Mouse (Mus musculus) liver, embryonic 11.5 days (tissue): ENCODE measurements at regions not wholly inside any gene's neighbourhood (a gene's known extent, or its start where the extent isn't known, plus 50 kb on each side); places are given as distances from the start of the nearest gene placed in this dataset.

Source experiments
- ATAC-seq: fragments of 200-750 bp; cut with Nextera tagmentation; replicated peaks from 2 replicates; pipeline ENCODE4 v1.8.0; 2017; ENCODE audit warnings: moderate number of reproducible peaks, mild to moderate bottlenecking, moderate TSS enrichment, moderate library complexity; ENCODE audit not compliant: low FRiP score
- DNase-seq: peaks from one replicate; pipeline ENCODE4 v3.0.0-alpha.2; 2017; ENCODE audit warnings: low spot score
- H3K27ac ChIP-seq: fragments of 300-500 bp; sonication (generic); 2 replicates; pipeline ENCODE4 v1.5.1; 2014; ENCODE audit warnings: mild to moderate bottlenecking, low read depth, low read length, control low read depth
- H3K27me3 ChIP-seq: fragments of 300-500 bp; sonication (generic); replicated peaks from 2 replicates; pipeline ENCODE4 v1.6.1; 2014; ENCODE audit warnings: low read length, mixed read lengths; ENCODE audit not compliant: control insufficient read depth, insufficient read depth
- H3K36me3 ChIP-seq: fragments of 300-500 bp; sonication (generic); 2 replicates; pipeline ENCODE4 v1.6.1; 2014; ENCODE audit warnings: mild to moderate bottlenecking, low read length, moderate library complexity, mixed read lengths; ENCODE audit not compliant: control insufficient read depth, insufficient read depth
- H3K4me1 ChIP-seq: fragments of 300-500 bp; sonication (generic); replicated peaks from 2 replicates; pipeline ENCODE4 v1.6.1; 2014; ENCODE audit warnings: low read length, mixed read lengths; ENCODE audit not compliant: control insufficient read depth, insufficient read depth
- H3K4me2 ChIP-seq: fragments of 300-500 bp; sonication (generic); 2 replicates; pipeline ENCODE4 v1.6.1; 2014; ENCODE audit warnings: mild to moderate bottlenecking, control low read depth, moderate library complexity
- H3K4me3 ChIP-seq: fragments of 300-500 bp; sonication (generic); 2 replicates; pipeline ENCODE4 v1.5.1; 2014; ENCODE audit warnings: low read depth, low read length, control low read depth
- H3K9ac ChIP-seq: fragments of 300-500 bp; sonication (generic); 2 replicates; pipeline ENCODE4 v1.6.1; 2014; ENCODE audit warnings: low read depth, low read length, control low read depth
- H3K9me3 ChIP-seq: fragments of 300-500 bp; sonication (generic); 2 replicates; pipeline ENCODE4 v1.6.1; 2016; ENCODE audit warnings: low read length, inconsistent platforms, mixed read lengths; ENCODE audit not compliant: control insufficient read depth
- WGBS: fragments of 180-500 bp; shearing (Covaris S2); extraction: QIAGEN DNeasy Blood & Tissue Kit; methylation state at CpG from one replicate; pipeline ENCODE4 v1.1.7; 2014; 5-methylcytosine and 5-hydroxymethylcytosine counted together

GRCm38 (mm10) chr12:99635361-99635760 lies 72.0 kb upstream of the Foxn3 start:
- H3K9ac ChIP-seq = no peak overlapping the region
- ATAC-seq = no peak
- no peaks in the 10 kb centered on the region for H3K4me1 ChIP-seq
- H3K9me3 ChIP-seq = no peaks in the 10 kb centered on the region
- no peaks in the 10 kb centered on the region for H3K36me3 ChIP-seq
- no peak overlapping the region for H3K27ac ChIP-seq
- H3K27me3 ChIP-seq = no peaks in the 10 kb centered on the region
- no peak overlapping the region for H3K4me3 ChIP-seq
- no peak for DNase-seq
- WGBS = 82% methylated on average over 4 of the region's 4 CpGs
- H3K4me2 ChIP-seq = no peak overlapping the region

- DNase-seq (no peak), ATAC-seq (no peak)
- Histone ChIP-seq H3K27ac (no peak overlapping the region), H3K9me3 (no peaks in the 10 kb centered on the region), H3K36me3 (no peaks in the 10 kb centered on the region), H3K27me3 (no peaks in the 10 kb centered on the region), H3K4me2 (no peak overlapping the region), H3K4me1 (no peaks in the 10 kb centered on the region), H3K4me3 (no peak overlapping the region), H3K9ac (no peak overlapping the region)
- WGBS = 86% methylated on average over 4 of the region's 4 CpGs
Measured at GRCm38 (mm10) chr12:99634726-99635125, 71.3 kb upstream of the Foxn3 start.

DNA sequence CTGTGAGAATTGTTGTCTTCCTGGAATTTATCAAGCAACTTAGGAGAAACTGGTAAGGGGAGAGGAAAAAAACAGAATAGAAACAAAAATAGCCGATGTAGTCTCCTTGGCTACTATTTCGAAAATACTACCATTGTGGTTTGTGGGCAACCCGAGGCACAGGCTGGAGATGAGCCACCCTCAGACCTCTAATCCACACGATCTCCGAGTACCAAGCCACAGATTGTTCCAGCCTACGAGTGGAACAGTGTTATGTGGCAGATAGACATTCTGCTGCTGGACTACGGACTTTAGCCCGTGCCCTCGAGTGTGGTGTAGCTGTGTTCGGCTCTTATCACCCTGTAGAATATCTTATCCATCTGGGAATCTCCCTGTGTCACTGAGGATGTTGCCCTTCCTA lies 70.3 kb upstream of the Foxn3 start:
- ATAC-seq (no peak), DNase-seq (no peak)
- 44% methylated on average over 10 of the region's 10 CpGs for WGBS
- Histone ChIP-seq H3K4me2 (no peak overlapping the region), H3K9ac (no peak overlapping the region), H3K4me1 (no peaks in the 10 kb centered on the region), H3K4me3 (no peak overlapping the region), H3K36me3 (no peaks in the 10 kb centered on the region), H3K9me3 (no peaks in the 10 kb centered on the region), H3K27ac (no peak overlapping the region), H3K27me3 (no peaks in the 10 kb centered on the region)

DNA sequence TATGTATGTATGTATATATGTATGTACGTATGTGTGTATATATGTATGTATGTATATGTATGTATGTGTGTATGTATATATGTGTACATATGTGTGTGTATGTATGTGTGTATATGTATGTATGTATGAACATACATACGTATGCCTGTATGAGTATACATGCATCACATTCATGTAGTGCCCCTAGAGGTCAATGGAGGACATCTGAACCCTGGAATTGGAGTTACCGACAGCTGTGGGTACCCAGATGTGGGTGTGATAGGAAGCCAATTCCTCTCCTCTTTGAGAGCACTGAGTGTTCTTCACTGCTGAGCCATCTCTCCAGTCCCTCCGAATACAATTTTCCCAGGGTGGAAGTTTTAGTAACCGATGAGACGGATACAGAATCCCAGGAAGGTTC lies 69.6 kb upstream of the Foxn3 start:
- Histone ChIP-seq H3K36me3 (no peaks in the 10 kb centered on the region), H3K4me2 (no peak overlapping the region), H3K4me3 (no peak overlapping the region), H3K4me1 (no peaks in the 10 kb centered on the region), H3K9me3 (no peaks in the 10 kb centered on the region), H3K9ac (no peak overlapping the region), H3K27me3 (peaks cover 4% of the 10 kb centered on the region), H3K27ac (no peak overlapping the region)
- DNase-seq (no peak), ATAC-seq (no peak)
- 88% methylated on average over 6 of the region's 6 CpGs for whole genome bisulfite sequencing

GRCm38 (mm10) chr12:99629606-99630005 lies 66.2 kb upstream of the Foxn3 start:
- no peak overlapping the region for H3K27ac ChIP-seq
- no peak overlapping the region for H3K9ac ChIP-seq
- no peaks in the 10 kb centered on the region for H3K36me3 ChIP-seq
- H3K9me3 ChIP-seq = no peaks in the 10 kb centered on the region
- no peak overlapping the region for H3K4me3 ChIP-seq
- WGBS = 80% methylated on average over 4 of the region's 4 CpGs
- H3K4me2 ChIP-seq = no peak overlapping the region
- DNase-seq (no peak), ATAC-seq (no peak)
- peaks cover 8% of the 10 kb centered on the region for H3K27me3 ChIP-seq
- H3K4me1 ChIP-seq = peaks cover 2% of the 10 kb centered on the region; the same call in 1 of the 2 replicates

GRCm38 (mm10) chr12:99628421-99628820 lies 65.0 kb upstream of the Foxn3 start:
- Histone ChIP-seq H3K9ac (no peak overlapping the region), H3K4me1 (peaks cover 2% of the 10 kb centered on the region; the same call in 1 of the 2 replicates), H3K4me2 (peak overlapping the region; percentile 88), H3K27me3 (peaks cover 8% of the 10 kb centered on the region), H3K36me3 (no peaks in the 10 kb centered on the region), H3K27ac (no peak overlapping the region), H3K9me3 (no peaks in the 10 kb centered on the region), H3K4me3 (peak overlapping the region; percentile 66)
- WGBS = 53% methylated on average over 3 of the region's 3 CpGs
- no peak for ATAC-seq
- no peak for DNase-seq

GRCm38 (mm10) chr12:99627898-99628231 lies 64.5 kb upstream of the Foxn3 start:
- H3K4me2 ChIP-seq = peak overlapping the region; percentile 88
- ATAC-seq (peak; percentile 87), DNase-seq (peak; percentile 82)
- peaks cover 8% of the 10 kb centered on the region for H3K27me3 ChIP-seq
- no peaks in the 10 kb centered on the region for H3K9me3 ChIP-seq
- peak overlapping the region; percentile 66 for H3K4me3 ChIP-seq
- under 1% methylated on average over 30 of the region's 30 CpGs for WGBS
- peaks cover 2% of the 10 kb centered on the region; the same call in 1 of the 2 replicates for H3K4me1 ChIP-seq
- no peak overlapping the region for H3K27ac ChIP-seq
- H3K9ac ChIP-seq = peak overlapping the region; percentile 32; the same call in 1 of the 2 replicates
- H3K36me3 ChIP-seq = no peaks in the 10 kb centered on the region

DNA sequence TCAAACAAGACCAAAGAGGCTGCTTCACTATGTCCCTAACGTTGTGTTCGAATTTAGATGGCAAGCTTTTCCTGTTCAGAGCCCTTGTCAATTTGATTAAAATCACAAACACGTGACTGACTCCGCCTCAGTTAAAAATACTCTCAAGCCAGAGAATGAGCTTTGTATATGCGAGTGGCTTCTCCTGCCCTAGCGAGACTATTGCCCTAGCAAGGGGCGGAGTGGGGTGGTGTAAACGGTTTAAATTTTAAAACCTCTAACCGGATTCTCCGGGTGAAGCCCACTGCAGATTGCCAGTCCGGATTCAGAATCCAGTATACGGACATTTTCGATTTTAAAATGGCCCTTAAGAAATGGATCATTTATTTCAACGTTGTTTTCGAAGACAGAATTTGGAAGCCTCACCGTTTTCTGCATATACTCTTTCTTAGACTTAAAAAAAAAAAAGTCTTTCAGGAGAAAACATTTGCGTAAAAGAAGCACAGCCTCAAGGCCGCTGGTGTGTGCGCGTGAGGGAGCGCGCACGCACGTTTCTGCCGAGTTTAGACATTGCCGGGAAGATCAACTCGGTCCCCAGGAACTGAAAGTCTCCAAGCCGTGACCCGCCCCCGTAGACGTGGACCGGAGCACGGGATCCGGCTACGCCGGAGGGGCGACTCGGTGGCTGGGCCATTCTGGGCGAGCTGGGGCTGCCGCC lies 64.0 kb upstream of the Foxn3 start:
- no peaks in the 10 kb centered on the region for H3K36me3 ChIP-seq
- H3K4me2 ChIP-seq = peak overlapping the region; percentile 88
- H3K9ac ChIP-seq = peak overlapping the region; percentile 32; the same call in 1 of the 2 replicates
- no peaks in the 10 kb centered on the region for H3K9me3 ChIP-seq
- ATAC-seq (no peak; the same call in 1 of the 2 replicates), DNase-seq (no peak)
- peaks cover 8% of the 10 kb centered on the region for H3K27me3 ChIP-seq
- 2% methylated on average over 40 of the region's 40 CpGs for WGBS
- H3K4me3 ChIP-seq = peak overlapping the region; percentile 66
- H3K27ac ChIP-seq = no peak overlapping the region
- peaks cover 2% of the 10 kb centered on the region; the same call in 1 of the 2 replicates for H3K4me1 ChIP-seq

DNA sequence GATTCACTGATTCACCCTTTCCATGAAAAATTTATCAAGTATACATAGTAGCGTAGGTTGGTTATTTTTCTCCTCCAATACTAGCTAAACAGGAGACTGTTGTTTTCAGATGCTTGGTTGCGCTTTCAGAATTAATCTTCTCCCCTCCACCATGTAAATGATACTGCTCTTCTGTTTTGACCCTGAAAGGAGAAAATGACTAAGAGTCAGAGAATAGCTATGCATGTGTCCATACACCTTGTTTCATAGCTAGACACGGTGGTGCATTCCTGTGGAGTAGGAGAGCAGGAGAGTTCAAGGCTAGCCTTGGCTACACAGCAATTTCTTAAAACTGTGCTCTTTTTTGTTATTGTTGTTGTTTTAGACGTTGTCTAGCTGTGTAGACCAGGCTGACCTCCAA lies 62.8 kb upstream of the Foxn3 start:
- H3K9me3 ChIP-seq = no peaks in the 10 kb centered on the region
- no peak for DNase-seq
- H3K36me3 ChIP-seq = no peaks in the 10 kb centered on the region
- no peak for ATAC-seq
- H3K27ac ChIP-seq = no peak overlapping the region
- no peak overlapping the region for H3K4me2 ChIP-seq
- peaks cover 2% of the 10 kb centered on the region; the same call in 1 of the 2 replicates for H3K4me1 ChIP-seq
- 80% methylated on average over 4 of the region's 4 CpGs for WGBS
- no peak overlapping the region for H3K9ac ChIP-seq
- H3K4me3 ChIP-seq = no peak overlapping the region
- H3K27me3 ChIP-seq = peaks cover 8% of the 10 kb centered on the region
